Mouse (Mus musculus) embryonic facial prominence, embryonic 11.5 days (tissue): ENCODE measurements at regions not wholly inside any gene's neighbourhood (a gene's known extent, or its start where the extent isn't known, plus 50 kb on each side); places are given as distances from the start of the nearest gene placed in this dataset.
A peak's percentile ranks its signal among the peaks of the same experiment; 100 is the strongest.

Source experiments
- ATAC-seq: fragments of 200-750 bp; cut with Nextera tagmentation; replicated peaks from 2 replicates; pipeline ENCODE4 v1.8.0; 2017; ENCODE audit warnings: low read depth; ENCODE audit not compliant: insufficient number of reproducible peaks, low FRiP score, low TSS enrichment
- DNase-seq: peaks from one replicate; pipeline ENCODE4 v3.0.0-alpha.2; 2015; ENCODE audit warnings: low spot score
- H3K27ac ChIP-seq: fragments of 300-500 bp; sonication (generic); replicated peaks from 2 replicates; pipeline ENCODE4 v1.5.1; 2014; ENCODE audit warnings: mild to moderate bottlenecking, low read depth, low read length, control low read depth
- H3K27me3 ChIP-seq: fragments of 300-500 bp; sonication (generic); 2 replicates; pipeline ENCODE4 v1.6.1; 2014; ENCODE audit warnings: mild to moderate bottlenecking, low read length, moderate library complexity, mixed read lengths; ENCODE audit not compliant: control insufficient read depth, insufficient read depth
- H3K36me3 ChIP-seq: fragments of 300-500 bp; sonication (generic); replicated peaks from 2 replicates; pipeline ENCODE4 v1.6.1; 2014; ENCODE audit warnings: low read depth, mild to moderate bottlenecking, low read length, moderate library complexity, mixed read lengths; ENCODE audit not compliant: control insufficient read depth, insufficient read depth
- H3K4me1 ChIP-seq: fragments of 300-500 bp; sonication (generic); 2 replicates; pipeline ENCODE4 v1.6.1; 2014; ENCODE audit warnings: low read length, mixed read lengths; ENCODE audit not compliant: control insufficient read depth, insufficient read depth
- H3K4me2 ChIP-seq: fragments of 300-500 bp; sonication (generic); 2 replicates; pipeline ENCODE4 v1.6.1; 2014; ENCODE audit warnings: low read depth, mild to moderate bottlenecking, control low read depth, low read length, moderate library complexity
- H3K4me3 ChIP-seq: fragments of 300-500 bp; sonication (generic); 2 replicates; pipeline ENCODE4 v1.5.1; 2014; ENCODE audit warnings: low read depth, low read length, control low read depth
- H3K9ac ChIP-seq: fragments of 300-500 bp; sonication (generic); replicated peaks from 2 replicates; pipeline ENCODE4 v1.6.1; 2014; ENCODE audit warnings: mild to moderate bottlenecking, control low read depth, low read length
- H3K9me3 ChIP-seq: fragments of 300-500 bp; sonication (generic); replicated peaks from 2 replicates; pipeline ENCODE4 v1.6.1; 2016; ENCODE audit warnings: mild to moderate bottlenecking, low read length, inconsistent platforms, mixed read lengths; ENCODE audit not compliant: control insufficient read depth
- WGBS: fragments of 180-500 bp; shearing (Covaris S2); extraction: QIAGEN DNeasy Blood & Tissue Kit; methylation state at CpG from one replicate; pipeline ENCODE4 v1.1.7; 2014; 5-methylcytosine and 5-hydroxymethylcytosine counted together

GRCm38 (mm10) chr8:64406775-64407490 is 200.9 kb upstream of the Tll1 start:
- H3K9ac ChIP-seq = no peak overlapping the region
- H3K4me1 ChIP-seq = no peaks in the 10 kb centered on the region
- H3K36me3 ChIP-seq = no peaks in the 10 kb centered on the region
- H3K4me2 ChIP-seq = no peak overlapping the region
- no peaks in the 10 kb centered on the region for H3K9me3 ChIP-seq
- no peaks in the 10 kb centered on the region for H3K27me3 ChIP-seq
- WGBS = 45% methylated on average over 9 of the region's 9 CpGs
- no peak overlapping the region for H3K4me3 ChIP-seq
- ATAC-seq (no peak), DNase-seq (peak; percentile 80)
- H3K27ac ChIP-seq = no peak overlapping the region

DNA sequence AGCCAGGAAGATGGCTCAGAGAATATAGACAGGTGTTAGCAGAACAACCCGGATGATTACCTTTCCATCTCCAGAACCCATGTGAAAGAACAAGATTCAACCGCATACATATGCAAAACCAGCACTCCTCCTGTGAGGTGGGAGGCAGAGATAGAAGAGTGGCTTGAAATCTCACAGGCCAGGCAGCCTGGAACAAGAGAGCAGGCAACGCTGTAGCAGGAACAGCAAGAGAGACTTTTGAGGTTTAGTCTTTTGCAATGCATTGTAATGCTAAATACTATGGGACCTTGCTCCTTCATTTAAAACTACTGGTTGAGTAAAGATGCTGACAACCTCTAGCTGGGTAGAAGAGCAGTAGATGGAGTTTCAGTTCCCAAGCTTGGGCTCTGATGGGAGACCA is 193.5 kb upstream of the Tll1 start:
- Histone ChIP-seq H3K9me3 (no peaks in the 10 kb centered on the region), H3K27me3 (no peaks in the 10 kb centered on the region), H3K36me3 (no peaks in the 10 kb centered on the region), H3K4me1 (no peaks in the 10 kb centered on the region), H3K27ac (no peak overlapping the region), H3K4me3 (no peak overlapping the region), H3K9ac (no peak overlapping the region), H3K4me2 (no peak overlapping the region)
- ATAC-seq (no peak), DNase-seq (no peak)
- 63% methylated on average over 3 of the region's 3 CpGs for WGBS

- Histone ChIP-seq H3K4me1 (no peaks in the 10 kb centered on the region), H3K27ac (no peak overlapping the region), H3K27me3 (no peaks in the 10 kb centered on the region), H3K4me2 (no peak overlapping the region), H3K4me3 (no peak overlapping the region), H3K9ac (no peak overlapping the region), H3K36me3 (no peaks in the 10 kb centered on the region), H3K9me3 (no peaks in the 10 kb centered on the region)
- DNase-seq (no peak), ATAC-seq (no peak)
- 51% methylated on average over 4 of the region's 4 CpGs for WGBS
These were observed 191.8 kb upstream of the Tll1 start for GRCm38 (mm10) chr8:64397876-64398275.

- H3K4me2 ChIP-seq = no peak overlapping the region
- WGBS = 84% methylated on average over 5 of the region's 5 CpGs
- ATAC-seq = no peak
- H3K27ac ChIP-seq = no peak overlapping the region
- no peak overlapping the region for H3K4me3 ChIP-seq
- no peaks in the 10 kb centered on the region for H3K9me3 ChIP-seq
- no peak for DNase-seq
- no peaks in the 10 kb centered on the region for H3K4me1 ChIP-seq
- no peak overlapping the region for H3K9ac ChIP-seq
- no peaks in the 10 kb centered on the region for H3K27me3 ChIP-seq
- no peaks in the 10 kb centered on the region for H3K36me3 ChIP-seq
These were observed 189.7 kb upstream of the Tll1 start for GRCm38 (mm10) chr8:64395816-64396215.

DNA sequence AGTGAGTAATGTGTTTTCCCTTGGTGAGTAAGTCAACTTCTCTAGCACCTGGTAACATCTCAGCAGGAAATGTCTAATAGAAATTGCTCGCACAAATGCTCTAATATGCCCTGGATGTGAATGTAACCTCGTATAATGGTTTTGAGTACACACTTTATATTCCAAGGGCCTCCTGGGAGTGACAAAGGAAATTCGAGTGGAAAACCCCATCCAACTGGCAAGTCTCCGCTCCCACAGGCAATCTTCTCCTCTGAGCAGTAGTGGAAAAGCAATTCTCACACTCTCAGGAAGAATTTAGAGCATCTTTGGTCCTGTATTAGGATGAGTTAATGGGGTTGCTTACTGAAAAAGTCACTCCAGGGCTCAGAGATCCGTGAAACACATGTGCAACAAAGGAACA is 183.4 kb upstream of the Tll1 start:
- 57% methylated on average over 5 of the region's 5 CpGs for WGBS
- H3K27me3 ChIP-seq = no peaks in the 10 kb centered on the region
- H3K27ac ChIP-seq = no peak overlapping the region
- H3K36me3 ChIP-seq = no peaks in the 10 kb centered on the region
- no peak overlapping the region for H3K4me3 ChIP-seq
- DNase-seq (no peak), ATAC-seq (no peak)
- no peaks in the 10 kb centered on the region for H3K4me1 ChIP-seq
- H3K9ac ChIP-seq = no peak overlapping the region
- no peak overlapping the region for H3K4me2 ChIP-seq
- no peaks in the 10 kb centered on the region for H3K9me3 ChIP-seq

GRCm38 (mm10) chr8:64388299-64388698 is 182.2 kb upstream of the Tll1 start:
- H3K36me3 ChIP-seq = no peaks in the 10 kb centered on the region
- H3K27ac ChIP-seq = no peak overlapping the region
- no peaks in the 10 kb centered on the region for H3K4me1 ChIP-seq
- no peak overlapping the region for H3K4me2 ChIP-seq
- H3K9me3 ChIP-seq = no peaks in the 10 kb centered on the region
- H3K4me3 ChIP-seq = no peak overlapping the region
- WGBS = 94% methylated on average over 2 of the region's 2 CpGs
- DNase-seq = no peak
- H3K9ac ChIP-seq = no peak overlapping the region
- H3K27me3 ChIP-seq = no peaks in the 10 kb centered on the region
- ATAC-seq = no peak

- DNase-seq = no peak
- H3K4me2 ChIP-seq = no peak overlapping the region
These were observed 173.8 kb upstream of the Tll1 start for GRCm38 (mm10) chr8:64379732-64380349.

GRCm38 (mm10) chr8:64377830-64378229 is 171.8 kb upstream of the Tll1 start:
- H3K27ac ChIP-seq = no peak overlapping the region
- H3K4me1 ChIP-seq = no peaks in the 10 kb centered on the region
- DNase-seq = no peak
- no peaks in the 10 kb centered on the region for H3K36me3 ChIP-seq
- H3K4me2 ChIP-seq = no peak overlapping the region
- no peak overlapping the region for H3K9ac ChIP-seq
- 56% methylated on average over 2 of the region's 2 CpGs for WGBS
- H3K9me3 ChIP-seq = no peaks in the 10 kb centered on the region
- ATAC-seq = no peak
- no peaks in the 10 kb centered on the region for H3K27me3 ChIP-seq
- no peak overlapping the region for H3K4me3 ChIP-seq

More at GRCm38 (mm10) chr8:64379732-64380349, 173.8 kb upstream of the Tll1 start:
- Histone ChIP-seq H3K27me3 (no peaks in the 10 kb centered on the region), H3K4me1 (no peaks in the 10 kb centered on the region), H3K9me3 (no peaks in the 10 kb centered on the region), H3K27ac (no peak overlapping the region), H3K9ac (no peak overlapping the region), H3K36me3 (no peaks in the 10 kb centered on the region), H3K4me3 (no peak overlapping the region)
- ATAC-seq = no peak
- WGBS = 82% methylated on average over 9 of the region's 9 CpGs
